Mouse (Mus musculus) kidney, postnatal 25 days (tissue): ENCODE data around the gene Nrxn3.

Experiments
- DNase-seq, 2 experiments: peaks; one replicate each; pipeline ENCODE4 v3.0.0; 2021; ENCODE audit warnings: mixed read lengths in 2 of 2

Nrxn3 gene

GRCm38 (mm10) chr12:88816865-88817264, 94.2 kb downstream of the Nrxn3 start:
- DNase-seq: no peak

- peak in 1 of 2 experiments; percentile 6 for DNase-seq
These were observed 96.1 kb downstream of the Nrxn3 start for GRCm38 (mm10) chr12:88818622-88819334.

- no peak for DNase-seq
These were observed 96.6 kb downstream of the Nrxn3 start for GRCm38 (mm10) chr12:88819335-88819709.

- DNase-seq: no peak
These were observed 97.5 kb downstream of the Nrxn3 start for GRCm38 (mm10) chr12:88820131-88820530.

GRCm38 (mm10) chr12:88830851-88831250, 108.2 kb downstream of the Nrxn3 start:
- no peak for DNase-seq

GRCm38 (mm10) chr12:88835821-88836220, 113.1 kb downstream of the Nrxn3 start:
- no peak for DNase-seq

GRCm38 (mm10) chr12:88839724-88840123, 117.0 kb downstream of the Nrxn3 start:
- DNase-seq: no peak

GRCm38 (mm10) chr12:88841350-88841749, 118.7 kb downstream of the Nrxn3 start:
- DNase-seq: no peak

- DNase-seq: no peak
These were observed 127.9 kb downstream of the Nrxn3 start for GRCm38 (mm10) chr12:88850400-88851179.

- DNase-seq: no peak
These were observed 131.4 kb downstream of the Nrxn3 start for GRCm38 (mm10) chr12:88854039-88854438.

GRCm38 (mm10) chr12:88857701-88858100, 135.0 kb downstream of the Nrxn3 start:
- no peak for DNase-seq

GRCm38 (mm10) chr12:88859456-88860345, 137.0 kb downstream of the Nrxn3 start:
- no peak for DNase-seq

GRCm38 (mm10) chr12:88860397-88860796, 137.7 kb downstream of the Nrxn3 start:
- no peak for DNase-seq

- DNase-seq: no peak
These were observed 140.4 kb downstream of the Nrxn3 start for GRCm38 (mm10) chr12:88863069-88863468.

- DNase-seq: no peak
These were observed 145.6 kb downstream of the Nrxn3 start for GRCm38 (mm10) chr12:88868288-88868687.

GRCm38 (mm10) chr12:88897331-88897730, 174.7 kb downstream of the Nrxn3 start:
- no peak for DNase-seq

GRCm38 (mm10) chr12:88900014-88900727, 177.5 kb downstream of the Nrxn3 start:
- DNase-seq: no peak

GRCm38 (mm10) chr12:88900728-88901080, 178.0 kb downstream of the Nrxn3 start:
- no peak for DNase-seq

- DNase-seq: no peak
These were observed 188.1 kb downstream of the Nrxn3 start for GRCm38 (mm10) chr12:88910761-88911160.

- DNase-seq: no peak
These were observed 194.1 kb downstream of the Nrxn3 start for GRCm38 (mm10) chr12:88916752-88917151.

GRCm38 (mm10) chr12:88924896-88925295, 202.2 kb downstream of the Nrxn3 start:
- no peak for DNase-seq

GRCm38 (mm10) chr12:88926306-88926705, 203.6 kb downstream of the Nrxn3 start:
- DNase-seq: no peak

GRCm38 (mm10) chr12:88931713-88932112, 209.0 kb downstream of the Nrxn3 start:
- peak; percentile 6 to 53 for DNase-seq
